Mouse (Mus musculus) intestine, embryonic 14.5 days (tissue): ENCODE data around the gene Rras. TPM values are rescaled to one million over a fixed set of nuclear protein-coding genes. Genes with fewer than 3 reads are reported as not detected.
A peak's percentile ranks its signal among the peaks of the same experiment; 100 is the strongest.

Source experiments
- ATAC-seq: fragments of 200-750 bp; cut with Nextera tagmentation; replicated peaks from 2 replicates; pipeline ENCODE4 v1.8.0; 2017; ENCODE audit warnings: low read depth, moderate number of reproducible peaks, moderate TSS enrichment, moderate library complexity; ENCODE audit not compliant: low FRiP score, low TSS enrichment
- DNase-seq: peaks from one replicate; pipeline ENCODE4 v3.0.0-alpha.2; 2018; ENCODE audit warnings: low spot score
- H3K27ac ChIP-seq: fragments of 300-500 bp; sonication (generic); 2 replicates; pipeline ENCODE4 v1.5.1; 2014; ENCODE audit warnings: low read depth, mild to moderate bottlenecking, control low read depth
- H3K27me3 ChIP-seq: fragments of 300-500 bp; sonication (generic); replicated peaks from 2 replicates; pipeline ENCODE4 v1.6.1; 2014; ENCODE audit warnings: low read length, control low read depth; ENCODE audit not compliant: control insufficient read depth, insufficient read depth
- H3K36me3 ChIP-seq: fragments of 300-500 bp; sonication (generic); 2 replicates; pipeline ENCODE4 v1.6.1; 2014; ENCODE audit warnings: low read length, control low read depth; ENCODE audit not compliant: control insufficient read depth, insufficient read depth
- H3K4me1 ChIP-seq: fragments of 300-500 bp; sonication (generic); replicated peaks from 2 replicates; pipeline ENCODE4 v1.6.1; 2014; ENCODE audit warnings: low read length, control low read depth, mixed read lengths; ENCODE audit not compliant: control insufficient read depth, insufficient read depth
- H3K4me2 ChIP-seq: fragments of 300-500 bp; sonication (generic); 2 replicates; pipeline ENCODE4 v1.6.1; 2014; ENCODE audit warnings: low read length
- H3K4me3 ChIP-seq: fragments of 300-500 bp; sonication (generic); 2 replicates; pipeline ENCODE4 v1.5.1; 2014; ENCODE audit warnings: low read depth, low read length, control low read depth, mixed read lengths
- H3K9ac ChIP-seq: fragments of 300-500 bp; sonication (generic); 2 replicates; pipeline ENCODE4 v1.6.1; 2014; ENCODE audit warnings: mild to moderate bottlenecking, low read length
- H3K9me3 ChIP-seq: fragments of 300-500 bp; sonication (generic); 2 replicates; pipeline ENCODE4 v1.6.1; 2016; ENCODE audit warnings: low read length, control low read depth; ENCODE audit not compliant: control insufficient read depth
- WGBS: fragments of 180-500 bp; shearing (Covaris S2); extraction: QIAGEN DNeasy Blood & Tissue Kit; methylation state at CpG from one replicate; pipeline ENCODE4 v1.1.7; 2014; 5-methylcytosine and 5-hydroxymethylcytosine counted together
- polyA plus RNA-seq: library from polyadenylated mRNA; unstranded; fragments of >200 nt; fragmentation: Nextera tagmentation; extraction: Ambion mirVana; gene quantifications from 2 replicates; pipeline ENCODE4 v1.2.1, GENCODE M21; 2014

The Rras gene
- polyA plus RNA-seq, 1 experiment from 2014 or later, result 69.1 TPM

DNA sequence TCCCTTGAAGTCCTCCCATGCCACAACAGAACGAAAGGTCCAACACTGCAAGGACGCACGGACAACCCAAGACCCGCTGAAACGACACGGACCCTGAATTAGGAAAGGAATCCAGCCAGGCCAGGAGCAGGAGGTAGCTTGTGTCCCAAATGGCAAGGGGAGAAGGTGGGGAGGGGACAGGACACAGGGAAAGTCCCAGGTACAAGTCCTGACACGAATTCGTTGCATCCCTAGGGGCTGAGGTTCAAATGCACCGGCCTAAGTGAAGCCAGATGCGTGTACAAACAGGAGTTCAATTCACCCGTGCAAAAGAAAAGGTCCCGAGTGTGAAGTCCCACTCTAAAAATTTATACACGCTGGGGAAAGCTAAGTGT, 33.8 kb downstream of the Rras start:
- whole genome bisulfite sequencing, result 2% methylated on average over 13 of the region's 13 CpGs
- H3K4me1 ChIP-seq, result peaks cover 10% of the 10 kb centered on the region; the same call in 1 of the 2 replicates
- H3K27ac ChIP-seq, result peak overlapping the region; percentile 98; the same call in 1 of the 2 replicates
- H3K9me3 ChIP-seq, result no peaks in the 10 kb centered on the region
- ATAC-seq (no peak), DNase-seq (no peak)
- H3K4me3 ChIP-seq, result peak overlapping the region; percentile 78
- peak overlapping the region; percentile 98 for H3K4me2 ChIP-seq
- peak overlapping the region; percentile 80 for H3K9ac ChIP-seq
- H3K27me3 ChIP-seq, result no peaks in the 10 kb centered on the region
- peaks cover 39% of the 10 kb centered on the region for H3K36me3 ChIP-seq

DNA sequence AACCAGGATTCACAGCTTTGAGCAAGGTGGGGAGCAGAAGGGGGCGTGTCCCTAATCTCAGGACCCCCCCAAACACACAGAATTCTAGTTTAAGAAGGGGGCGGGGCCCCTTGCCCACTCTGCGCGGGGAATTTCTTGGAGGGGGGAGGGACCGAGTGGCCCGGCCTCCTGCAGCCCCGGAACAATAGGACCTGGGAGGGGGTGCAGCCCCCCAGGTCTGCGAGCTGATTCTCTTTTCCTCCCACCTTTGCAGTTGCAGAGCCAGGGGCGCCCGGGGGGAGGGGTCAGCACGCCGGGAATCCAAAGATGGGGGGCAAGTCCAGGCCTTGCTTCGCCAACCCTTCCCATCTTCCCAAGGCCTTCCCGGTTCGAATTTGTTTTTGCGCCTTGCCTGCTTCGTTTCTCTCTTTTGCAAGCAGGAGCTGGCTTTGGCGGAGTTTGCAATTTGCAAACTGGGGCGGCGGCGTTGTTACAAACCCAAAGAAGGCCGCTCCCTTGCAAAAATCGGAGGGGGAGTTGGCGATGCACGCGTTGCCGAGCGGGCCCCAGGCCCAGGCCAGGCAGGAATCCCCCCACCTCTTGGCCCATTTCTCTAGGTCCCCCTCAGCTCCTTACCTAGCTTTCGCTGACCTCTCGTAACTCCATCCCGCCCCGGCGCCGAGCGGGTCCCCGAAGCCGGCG, 34.6 kb downstream of the Rras start:
- Histone ChIP-seq H3K4me1 (peaks cover 10% of the 10 kb centered on the region; the same call in 1 of the 2 replicates), H3K27me3 (no peaks in the 10 kb centered on the region), H3K4me3 (peak overlapping the region; percentile 78), H3K36me3 (peaks cover 31% of the 10 kb centered on the region), H3K4me2 (peak overlapping the region; percentile 98), H3K27ac (peak overlapping the region; percentile 98), H3K9ac (peak overlapping the region; percentile 80), H3K9me3 (no peaks in the 10 kb centered on the region)
- peak; percentile 79 for DNase-seq
- no peak for ATAC-seq
- 1% methylated on average over 38 of the region's 38 CpGs for WGBS

DNA sequence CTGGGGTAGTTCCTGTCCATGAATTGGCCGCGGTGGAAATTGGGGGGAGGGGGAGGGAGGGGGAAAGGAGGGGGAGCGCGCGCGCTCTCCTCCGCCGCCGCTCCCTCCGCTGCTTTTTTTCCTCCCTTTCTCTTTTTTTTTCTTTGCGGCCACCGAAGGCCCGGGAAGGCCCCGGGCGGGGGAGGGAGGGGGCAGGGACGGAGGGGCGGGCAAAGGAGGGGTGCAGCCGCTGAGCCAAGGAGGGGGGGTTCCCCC, 35.0 kb downstream of the Rras start, which contains the start of gene Prr12:
TSS of gene Prr12 (minus strand) at position 20 of the 255 bp plus-strand sequence.
- Histone ChIP-seq H3K27ac (peak within 1 kb of the TSS; percentile 98), H3K9ac (peak within 1 kb of the TSS; percentile 80), H3K4me2 (peak within 1 kb of the TSS; percentile 98), H3K4me3 (peak within 1 kb of the TSS; percentile 78), H3K36me3 (peaks cover 27% of the 10 kb centered on the region), H3K4me1 (peaks cover 10% of the 10 kb centered on the region; the same call in 1 of the 2 replicates), H3K27me3 (no peaks in the 10 kb centered on the region), H3K9me3 (no peaks in the 10 kb centered on the region)
- DNase-seq (no peak), ATAC-seq (no peak; the same call in 1 of the 2 replicates)
- 0% methylated on average over 2 of the region's 18 CpGs for WGBS

DNA sequence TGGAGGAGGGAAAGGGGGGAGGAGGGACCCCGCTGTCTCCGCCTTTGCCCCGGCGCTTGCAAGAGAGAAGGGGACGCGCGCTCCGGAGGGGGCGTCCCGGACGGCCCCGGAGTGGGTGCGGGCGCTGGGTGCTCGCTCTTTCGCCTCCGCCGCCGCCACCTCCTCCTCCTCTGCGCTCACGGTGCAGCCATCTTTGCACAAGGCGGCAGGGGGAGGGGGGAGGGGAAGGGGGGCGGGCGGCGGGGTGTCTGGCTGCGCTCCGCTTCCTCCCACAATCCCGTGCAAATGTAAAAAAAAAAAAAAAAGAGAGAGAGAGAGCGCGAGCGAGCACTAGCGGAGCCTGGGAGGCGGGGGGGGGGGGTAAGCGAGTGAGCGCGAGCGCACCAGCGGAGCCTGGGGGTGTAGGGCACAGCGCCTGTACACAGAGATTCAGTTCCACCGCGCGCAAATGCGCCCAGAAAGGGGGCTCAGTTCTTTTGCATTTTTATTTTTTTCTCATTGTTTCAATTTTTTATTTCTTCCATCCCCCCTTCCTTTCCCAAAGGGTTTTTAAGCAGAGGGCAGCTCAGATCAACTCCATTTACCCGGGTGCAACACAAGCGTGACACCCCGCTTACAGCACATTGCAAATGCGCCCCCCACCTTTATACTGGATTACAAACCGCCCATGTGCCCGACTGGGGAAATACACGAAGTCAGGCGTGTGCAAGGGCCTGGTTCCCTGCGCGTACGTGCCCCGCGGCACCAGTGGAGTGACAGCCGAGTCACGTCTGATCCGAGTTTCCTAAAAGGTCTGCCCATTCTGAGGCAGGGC, 35.6 kb downstream of the Rras start:
- DNase-seq (peak; percentile 91), ATAC-seq (peak; percentile 54)
- Histone ChIP-seq H3K27ac (peak overlapping the region; percentile 98), H3K36me3 (peaks cover 21% of the 10 kb centered on the region), H3K27me3 (no peaks in the 10 kb centered on the region), H3K4me2 (peak overlapping the region; percentile 98), H3K9ac (peak overlapping the region; percentile 80), H3K4me3 (peak overlapping the region; percentile 78), H3K4me1 (peaks cover 10% of the 10 kb centered on the region; the same call in 1 of the 2 replicates), H3K9me3 (no peaks in the 10 kb centered on the region)
- WGBS, result under 1% methylated on average over 37 of the region's 59 CpGs

DNA sequence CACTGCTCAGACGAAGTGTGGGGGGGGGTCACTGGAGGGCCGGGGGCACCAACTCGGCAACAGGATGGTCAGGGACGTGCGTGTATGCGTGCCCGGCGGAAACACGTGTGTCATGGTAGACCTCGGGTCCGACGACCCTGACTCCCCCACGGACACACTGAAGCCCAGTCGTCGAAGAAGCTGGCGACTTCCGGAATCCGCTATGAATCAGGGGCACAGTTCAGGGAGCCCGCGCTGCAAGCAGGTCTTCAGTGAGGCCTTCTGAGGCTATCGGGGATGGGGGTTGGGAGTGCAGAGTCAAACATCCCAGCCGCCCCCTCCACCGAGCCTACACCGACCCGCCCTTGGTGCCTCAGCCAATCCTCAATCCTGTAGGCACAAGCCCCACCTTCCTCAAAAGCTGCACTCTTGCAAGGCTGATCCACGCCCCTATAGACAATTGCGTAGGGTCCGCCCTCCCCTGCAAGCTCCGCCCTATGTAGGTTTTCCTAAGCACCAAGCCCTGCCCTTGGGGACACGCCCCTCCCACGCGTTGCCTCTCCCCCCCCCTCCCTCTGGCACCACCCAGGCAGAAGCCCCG, 36.3 kb downstream of the Rras start:
- H3K9ac ChIP-seq, result peak overlapping the region; percentile 80
- peak overlapping the region; percentile 78 for H3K4me3 ChIP-seq
- no peaks in the 10 kb centered on the region for H3K9me3 ChIP-seq
- H3K36me3 ChIP-seq, result peaks cover 14% of the 10 kb centered on the region
- H3K4me2 ChIP-seq, result peak overlapping the region; percentile 98
- ATAC-seq (peak; percentile 90), DNase-seq (peak; percentile 95)
- peaks cover 15% of the 10 kb centered on the region; the same call in 1 of the 2 replicates for H3K4me1 ChIP-seq
- peak overlapping the region; percentile 98 for H3K27ac ChIP-seq
- WGBS, result under 1% methylated on average over 33 of the region's 33 CpGs
- H3K27me3 ChIP-seq, result no peaks in the 10 kb centered on the region

DNA sequence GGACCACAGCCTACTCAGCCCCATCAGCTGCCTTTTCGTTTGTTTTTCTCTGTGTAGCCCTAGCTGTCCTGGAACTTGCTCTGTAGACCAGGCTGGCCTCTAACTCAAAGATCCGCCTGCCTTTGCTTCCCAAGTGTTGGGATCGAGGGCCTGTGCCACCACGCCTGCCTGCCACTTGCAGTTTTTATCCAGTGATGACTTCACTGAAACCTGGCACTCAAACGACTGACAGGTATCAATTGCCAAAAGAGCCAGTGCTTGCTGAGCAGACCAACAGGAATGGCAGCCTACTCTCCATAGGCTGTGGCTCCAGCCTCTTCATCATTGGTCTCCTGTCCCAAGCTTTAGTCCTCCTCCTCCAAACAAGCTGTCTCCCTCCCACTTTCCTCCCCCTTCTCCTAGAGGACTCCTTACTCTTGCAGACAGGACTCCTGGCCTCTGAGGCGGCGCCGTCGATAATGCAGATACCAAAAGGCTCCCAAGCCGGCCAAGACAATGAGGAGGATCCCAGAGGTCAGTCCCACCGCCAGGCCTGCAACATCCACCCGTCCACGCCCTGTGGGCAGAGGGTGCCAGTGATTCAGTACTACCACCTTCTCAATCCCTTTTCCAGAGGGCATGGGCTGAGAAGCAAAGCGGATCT, 38.7 kb downstream of the Rras start:
- WGBS, result 66% methylated on average over 14 of the region's 14 CpGs
- Histone ChIP-seq H3K36me3 (no peaks in the 10 kb centered on the region), H3K4me2 (no peak overlapping the region), H3K9me3 (no peaks in the 10 kb centered on the region), H3K27ac (no peak overlapping the region), H3K4me1 (peaks cover 17% of the 10 kb centered on the region), H3K4me3 (no peak overlapping the region), H3K9ac (no peak overlapping the region), H3K27me3 (no peaks in the 10 kb centered on the region)
- DNase-seq (no peak), ATAC-seq (no peak)

DNA sequence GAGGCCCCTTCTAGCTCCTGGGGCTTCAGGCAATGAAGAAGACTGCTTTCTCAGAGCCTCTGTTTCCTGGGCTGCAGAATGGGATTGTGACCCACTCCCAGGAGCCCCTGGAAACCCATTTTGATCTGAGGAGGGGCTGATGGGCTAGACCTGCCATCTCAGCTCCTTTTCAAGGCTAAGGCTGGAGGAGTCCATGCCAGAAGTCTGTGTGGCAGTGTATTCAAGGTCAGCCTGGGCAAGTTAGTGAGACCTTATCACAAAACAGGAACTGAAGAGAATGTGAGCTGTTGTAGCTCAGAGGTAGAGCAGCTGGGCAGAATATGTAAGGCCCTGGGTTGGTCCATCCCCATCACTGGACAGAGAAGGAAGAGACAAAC, 39.2 kb downstream of the Rras start:
- Histone ChIP-seq H3K27me3 (no peaks in the 10 kb centered on the region), H3K9ac (no peak overlapping the region)
- no peak for ATAC-seq

More for the DNA sequence above, 39.2 kb downstream of the Rras start:
- H3K4me2 ChIP-seq, result no peak overlapping the region
- no peak overlapping the region for H3K4me3 ChIP-seq
- no peaks in the 10 kb centered on the region for H3K9me3 ChIP-seq
- H3K4me1 ChIP-seq, result peaks cover 18% of the 10 kb centered on the region
- no peaks in the 10 kb centered on the region for H3K36me3 ChIP-seq
- DNase-seq, result no peak
- no peak overlapping the region for H3K27ac ChIP-seq
